Mouse (Mus musculus) ES-Bruce4 (cell line): ENCODE data around the gene Stra6. TPM values are rescaled to one million over a fixed set of nuclear protein-coding genes. Genes with fewer than 3 reads are reported as not detected.

ENCODE experiments used
- H3K27ac ChIP-seq: 2 replicates; pipeline ENCODE4 v1.5.1; 2012; ENCODE audit warnings: low read length, inconsistent platforms; ENCODE audit not compliant: insufficient read depth
- H3K27me3 ChIP-seq: 2 replicates; pipeline ENCODE4 v1.6.1; 2012; ENCODE audit warnings: mild to moderate bottlenecking, low read length, inconsistent platforms; ENCODE audit not compliant: control insufficient read depth, poor library complexity, insufficient read depth, severe bottlenecking
- H3K36me3 ChIP-seq: 2 replicates; pipeline ENCODE4 v1.6.1; 2012; ENCODE audit warnings: inconsistent platforms, mild to moderate bottlenecking, low read length, moderate library complexity; ENCODE audit not compliant: control insufficient read depth, poor library complexity, insufficient read depth, severe bottlenecking
- H3K4me1 ChIP-seq: one replicate; pipeline ENCODE4 v1.8.1; 2011; ENCODE audit warnings: low read length; ENCODE audit not compliant: control insufficient read depth, insufficient read depth
- H3K4me3 ChIP-seq: 2 replicates; pipeline ENCODE4 v1.5.1; 2011; ENCODE audit warnings: low read depth, mild to moderate bottlenecking, low read length
- H3K9ac ChIP-seq: 2 replicates; pipeline ENCODE4 v1.6.1; 2012; ENCODE audit warnings: low read depth, mild to moderate bottlenecking, inconsistent platforms; ENCODE audit not compliant: poor library complexity, severe bottlenecking
- H3K9me3 ChIP-seq: replicated peaks from 2 replicates; pipeline ENCODE4 v1.6.1; 2012; ENCODE audit warnings: mild to moderate bottlenecking, low read length, inconsistent platforms; ENCODE audit not compliant: control insufficient read depth, poor library complexity, insufficient read depth, severe bottlenecking
- CTCF ChIP-seq: IDR thresholded peaks from one replicate; pipeline ENCODE4 v1.8.1; 2011; ENCODE audit warnings: low read depth, low read length
- EP300 ChIP-seq: IDR thresholded peaks from 2 replicates; pipeline ENCODE4 v1.6.1; 2011; ENCODE audit warnings: low read depth, low read length; ENCODE audit not compliant: insufficient read depth
- POLR2A ChIP-seq: IDR thresholded peaks from one replicate; pipeline ENCODE4 v1.8.1; 2011; ENCODE audit warnings: low read length; ENCODE audit not compliant: insufficient read depth
- polyA plus RNA-seq: library from polyadenylated mRNA; stranded (reverse); fragments of >200 nt; gene quantifications from 2 replicates; pipeline ENCODE4 v1.2.4, GENCODE M21; 2011; ENCODE audit warnings: low read depth; ENCODE audit not compliant: missing spikeins, insufficient read depth, insufficient read length

Stra6 gene
- polyA plus RNA-seq, 1 experiment, result 0.36 TPM

GRCm38 (mm10) chr9:58045646-58046045 is 17.9 kb upstream of the Stra6 start:
- Histone ChIP-seq H3K9ac (no peak overlapping the region), H3K9me3 (no peaks in the 10 kb centered on the region), H3K27me3 (no peaks in the 10 kb centered on the region), H3K36me3 (no peaks in the 10 kb centered on the region), H3K27ac (no peak overlapping the region), H3K4me1 (peaks cover 7% of the 10 kb centered on the region), H3K4me3 (no peak overlapping the region)
- TF ChIP-seq CTCF, result no peak
- no peak for TF ChIP-seq EP300
- no peak for TF ChIP-seq POLR2A

GRCm38 (mm10) chr9:58047061-58047460 is 16.5 kb upstream of the Stra6 start:
- Histone ChIP-seq H3K27me3 (no peaks in the 10 kb centered on the region), H3K27ac (no peak overlapping the region)

GRCm38 (mm10) chr9:58048621-58049020 is 15.0 kb upstream of the Stra6 start:
- TF ChIP-seq CTCF, result no peak
- no peak for TF ChIP-seq EP300
- TF ChIP-seq POLR2A, result no peak
- H3K36me3 ChIP-seq, result no peaks in the 10 kb centered on the region
- H3K9me3 ChIP-seq, result no peaks in the 10 kb centered on the region
- peaks cover 7% of the 10 kb centered on the region for H3K4me1 ChIP-seq
- no peak overlapping the region for H3K4me3 ChIP-seq
- no peaks in the 10 kb centered on the region for H3K27me3 ChIP-seq
- H3K27ac ChIP-seq, result no peak overlapping the region
- H3K9ac ChIP-seq, result no peak overlapping the region

More at GRCm38 (mm10) chr9:58047061-58047460, 16.5 kb upstream of the Stra6 start:
- no peaks in the 10 kb centered on the region for H3K36me3 ChIP-seq
- H3K4me3 ChIP-seq, result no peak overlapping the region
- H3K4me1 ChIP-seq, result peaks cover 7% of the 10 kb centered on the region
- no peaks in the 10 kb centered on the region for H3K9me3 ChIP-seq
- no peak overlapping the region for H3K9ac ChIP-seq
- TF ChIP-seq POLR2A, result no peak

GRCm38 (mm10) chr9:58049186-58049585 is 14.4 kb upstream of the Stra6 start:
- no peaks in the 10 kb centered on the region for H3K27me3 ChIP-seq
- H3K4me3 ChIP-seq, result no peak overlapping the region
- TF ChIP-seq CTCF (no peak), EP300 (no peak), POLR2A (no peak)
- H3K9me3 ChIP-seq, result no peaks in the 10 kb centered on the region
- no peak overlapping the region for H3K9ac ChIP-seq
- H3K27ac ChIP-seq, result no peak overlapping the region
- peaks cover 7% of the 10 kb centered on the region for H3K4me1 ChIP-seq
- H3K36me3 ChIP-seq, result no peaks in the 10 kb centered on the region

GRCm38 (mm10) chr9:58049861-58050260 is 13.7 kb upstream of the Stra6 start:
- Histone ChIP-seq H3K9ac (no peak overlapping the region), H3K27me3 (no peaks in the 10 kb centered on the region), H3K36me3 (no peaks in the 10 kb centered on the region), H3K9me3 (no peaks in the 10 kb centered on the region), H3K27ac (no peak overlapping the region), H3K4me3 (no peak overlapping the region), H3K4me1 (peaks cover 1% of the 10 kb centered on the region)
- no peak for TF ChIP-seq CTCF
- TF ChIP-seq POLR2A, result no peak
- TF ChIP-seq EP300, result no peak

- H3K27me3 ChIP-seq, result no peaks in the 10 kb centered on the region
- no peaks in the 10 kb centered on the region for H3K9me3 ChIP-seq
- no peak overlapping the region for H3K27ac ChIP-seq
- H3K4me1 ChIP-seq, result no peaks in the 10 kb centered on the region
- TF ChIP-seq EP300, result no peak
- TF ChIP-seq POLR2A, result no peak
- no peak for TF ChIP-seq CTCF
- H3K4me3 ChIP-seq, result no peak overlapping the region
- H3K9ac ChIP-seq, result no peak overlapping the region
- no peaks in the 10 kb centered on the region for H3K36me3 ChIP-seq
Measured at GRCm38 (mm10) chr9:58051937-58052336, 11.7 kb upstream of the Stra6 start.
